Mouse (Mus musculus) layer of hippocampus, postnatal 10 days (tissue): ENCODE data around the gene Gm21970. TPM values are rescaled to one million over a fixed set of nuclear protein-coding genes. Genes with fewer than 3 reads are reported as not detected.
"Not testable (repeated sequence)": the region's sequence is repeated elsewhere in the genome, so short reads cannot be mapped to it uniquely, and the experiment has no call there.

Experiments
- DNase-seq, 2 experiments: peaks; one replicate each; pipeline ENCODE4 v3.0.0; 2021; ENCODE audit warnings: low spot score in 2 of 2
- total RNA-seq, 2 experiments: library from RNA; stranded (reverse); gene quantifications; 2 replicates each; pipeline ENCODE4 v1.2.3; 2021

The Gm21970 gene
- total RNA-seq, 2 experiments from 2014 or later, result 1.1 TPM; not detected in 1

GRCm38 (mm10) chr16:91438599-91438998, 47.1 kb downstream of the Gm21970 start:
- not testable (repeated sequence) for DNase-seq

- no peak for DNase-seq
Observed at GRCm38 (mm10) chr16:91441366-91441765, 49.8 kb downstream of the Gm21970 start.

GRCm38 (mm10) chr16:91441811-91442240, 50.3 kb downstream of the Gm21970 start:
- no peak for DNase-seq

GRCm38 (mm10) chr16:91442446-91442845, 50.9 kb downstream of the Gm21970 start:
- DNase-seq, result no peak

- DNase-seq, result no peak
Observed at GRCm38 (mm10) chr16:91443211-91443611, 51.7 kb downstream of the Gm21970 start.

- DNase-seq, result no peak
Observed at GRCm38 (mm10) chr16:91444847-91445246, 53.3 kb downstream of the Gm21970 start.

- DNase-seq, result no peak
Observed at GRCm38 (mm10) chr16:91445566-91445965, 54.0 kb downstream of the Gm21970 start.

GRCm38 (mm10) chr16:91446778-91447511, 55.4 kb downstream of the Gm21970 start:
- DNase-seq, result no peak

GRCm38 (mm10) chr16:91447512-91447900, 56.0 kb downstream of the Gm21970 start:
- DNase-seq, result no peak

- DNase-seq, result no peak
Observed at GRCm38 (mm10) chr16:91448088-91448487, 56.6 kb downstream of the Gm21970 start.

GRCm38 (mm10) chr16:91448895-91449294, 57.4 kb downstream of the Gm21970 start:
- no peak for DNase-seq

GRCm38 (mm10) chr16:91450137-91451064, 58.9 kb downstream of the Gm21970 start:
- DNase-seq, result no peak

- no peak for DNase-seq
Observed at GRCm38 (mm10) chr16:91451949-91452348, 60.4 kb downstream of the Gm21970 start.

- DNase-seq, result no peak
Observed at GRCm38 (mm10) chr16:91452363-91452896, 60.9 kb downstream of the Gm21970 start.

- DNase-seq, result no peak
Observed at GRCm38 (mm10) chr16:91455868-91456267, 64.3 kb downstream of the Gm21970 start.

GRCm38 (mm10) chr16:91458301-91458746, 66.8 kb downstream of the Gm21970 start:
- no peak for DNase-seq

GRCm38 (mm10) chr16:91458976-91459375, 67.5 kb downstream of the Gm21970 start:
- DNase-seq, result peak in 1 of 2 experiments; percentile 30

- DNase-seq, result no peak
Observed at GRCm38 (mm10) chr16:91459396-91459795, 67.9 kb downstream of the Gm21970 start.

- no peak for DNase-seq
Observed at GRCm38 (mm10) chr16:91459841-91460370, 68.4 kb downstream of the Gm21970 start.

GRCm38 (mm10) chr16:91461066-91461638, 69.6 kb downstream of the Gm21970 start:
- no peak for DNase-seq

- DNase-seq, result no peak
Observed at GRCm38 (mm10) chr16:91461773-91462181, 70.3 kb downstream of the Gm21970 start.
